Mouse (Mus musculus) kidney, adult 18-20 months (tissue): ENCODE measurements around the gene Klhl25.
A peak's percentile ranks its signal among the peaks of the same experiment; 100 is the strongest.
"Not testable (repeated sequence)": the region's sequence is repeated elsewhere in the genome, so short reads cannot be mapped to it uniquely, and the experiment has no call there.

ENCODE experiments used
- DNase-seq: peaks from one replicate; pipeline ENCODE4 v3.0.0; 2021

Klhl25 gene

GRCm38 (mm10) chr7:75846942-75847341 is 1.2 kb upstream of the Klhl25 start:
- no peak for DNase-seq

GRCm38 (mm10) chr7:75847489-75847888 is 621 bp upstream of the Klhl25 start:
- DNase-seq, result no peak

DNA sequence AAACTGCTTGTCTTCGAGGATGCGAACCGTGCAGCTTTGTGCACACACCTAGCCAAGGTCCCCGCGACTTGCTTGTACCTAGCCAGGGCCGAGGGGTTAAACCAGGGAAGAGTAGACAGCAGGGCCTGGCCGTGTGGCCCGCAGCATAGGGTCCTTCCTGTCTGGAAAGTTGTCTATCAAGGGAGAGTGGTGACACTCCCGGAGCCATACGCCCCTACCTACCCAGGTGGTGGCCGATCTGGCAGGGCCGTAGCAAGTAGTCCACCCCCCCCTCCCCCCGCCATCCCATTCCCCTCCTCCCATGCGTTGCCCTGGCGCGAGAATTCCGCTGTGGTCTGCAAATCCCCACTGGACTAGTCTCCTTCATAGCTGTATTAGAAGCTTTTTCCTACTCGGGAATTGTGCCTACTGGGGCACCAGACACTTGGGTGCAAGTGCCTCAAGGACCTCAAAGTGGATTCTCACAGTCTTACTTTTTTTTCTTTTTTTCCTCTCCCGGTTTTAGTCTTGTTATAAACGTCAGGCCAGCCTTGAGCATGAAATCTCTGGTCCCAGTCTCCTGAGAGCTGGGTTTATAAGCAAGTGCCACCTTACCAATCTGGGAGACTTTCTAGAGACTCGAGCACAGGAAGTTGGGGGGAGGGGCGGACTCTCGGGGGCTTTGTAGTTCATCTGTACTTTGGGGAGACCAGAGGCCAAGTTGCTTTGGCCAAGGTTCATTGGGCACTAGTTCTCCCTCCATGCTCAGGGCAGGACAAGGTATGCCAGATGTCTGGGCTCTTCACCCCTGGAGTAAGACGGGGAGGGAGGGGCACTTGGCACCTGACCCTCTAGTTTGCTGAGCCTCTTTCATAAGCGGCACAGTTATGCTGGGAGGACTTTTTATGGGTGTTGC is 913 bp downstream of the Klhl25 start:
- DNase-seq, result peak; percentile 61

DNA sequence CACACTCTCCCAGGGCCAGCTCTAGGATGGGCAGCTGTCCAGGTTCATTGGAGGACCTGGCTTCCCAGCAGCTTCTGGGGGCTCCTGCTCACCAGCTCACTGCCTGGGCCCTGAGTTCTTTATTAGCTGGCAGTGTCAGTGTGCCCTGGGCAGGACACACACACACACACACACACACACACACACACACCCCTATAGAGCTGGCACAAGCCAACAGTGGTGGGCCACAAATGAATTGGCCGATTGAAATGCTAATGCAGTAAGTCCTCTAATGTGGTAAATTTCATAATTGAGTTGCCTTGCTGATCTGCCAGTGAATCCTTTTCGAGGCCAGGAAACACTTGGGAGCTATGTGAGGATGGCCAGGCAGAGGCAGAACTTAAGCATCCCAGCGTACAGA is 2.3 kb downstream of the Klhl25 start:
- not testable (repeated sequence) for DNase-seq

- DNase-seq, result no peak
These were observed 3.2 kb downstream of the Klhl25 start for GRCm38 (mm10) chr7:75851290-75851689.

DNA sequence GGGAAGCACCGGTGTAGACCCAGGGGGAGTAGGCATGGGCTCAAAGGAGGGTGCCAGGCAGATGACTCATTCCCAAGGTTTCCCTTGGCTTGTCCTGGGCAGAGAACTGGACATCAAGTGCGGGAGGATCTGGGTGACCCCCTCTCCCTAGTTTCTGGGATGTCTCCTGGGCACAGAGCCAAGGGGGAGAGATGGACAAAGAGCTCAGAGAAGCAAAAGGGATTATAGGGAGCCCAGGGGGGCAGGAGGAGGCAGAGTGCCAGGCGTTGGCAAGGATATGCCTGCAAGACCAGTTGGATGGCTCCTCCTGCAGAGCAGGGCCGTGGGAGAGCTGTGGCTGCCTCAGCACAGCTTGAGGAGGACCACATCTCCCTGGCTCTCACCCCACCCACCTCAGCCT is 4.3 kb downstream of the Klhl25 start:
- DNase-seq, result peak; percentile 31

- DNase-seq, result peak; percentile 38
These were observed 5.2 kb downstream of the Klhl25 start for GRCm38 (mm10) chr7:75853171-75853830.

DNA sequence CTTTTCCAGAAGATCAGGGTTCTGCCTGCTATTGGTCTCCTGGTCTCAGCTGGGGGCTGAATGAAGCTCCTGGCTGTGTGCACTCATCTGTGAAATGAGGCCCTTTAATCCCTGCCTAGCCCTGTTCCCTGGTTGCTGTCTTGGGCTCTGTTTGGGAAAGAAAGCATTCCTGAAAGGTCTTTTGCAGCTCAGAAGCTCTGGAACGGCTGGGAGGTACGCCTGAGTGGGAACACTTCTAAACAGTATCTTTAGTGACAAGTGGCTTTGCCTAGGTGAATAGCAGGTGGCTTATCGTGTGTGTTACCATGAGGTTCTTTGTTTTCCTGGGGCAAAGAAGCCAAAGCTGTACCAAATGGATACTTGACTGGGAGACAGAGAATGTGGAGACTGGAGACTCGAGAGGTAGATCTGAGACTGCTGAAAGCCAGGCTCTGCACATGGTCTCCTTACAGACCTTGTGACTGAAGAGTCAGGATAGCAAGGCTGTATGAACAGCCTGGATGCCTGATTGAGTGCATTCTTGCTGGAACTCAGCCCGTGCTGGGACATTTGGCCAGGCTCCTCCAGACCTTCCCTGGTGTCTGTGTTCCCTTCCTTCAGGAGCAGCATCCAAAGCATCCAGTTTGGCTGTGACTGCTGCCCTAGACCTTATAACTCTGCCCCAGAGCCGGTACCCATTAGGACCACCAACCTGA is 6.3 kb downstream of the Klhl25 start:
- peak; percentile 42 for DNase-seq

DNA sequence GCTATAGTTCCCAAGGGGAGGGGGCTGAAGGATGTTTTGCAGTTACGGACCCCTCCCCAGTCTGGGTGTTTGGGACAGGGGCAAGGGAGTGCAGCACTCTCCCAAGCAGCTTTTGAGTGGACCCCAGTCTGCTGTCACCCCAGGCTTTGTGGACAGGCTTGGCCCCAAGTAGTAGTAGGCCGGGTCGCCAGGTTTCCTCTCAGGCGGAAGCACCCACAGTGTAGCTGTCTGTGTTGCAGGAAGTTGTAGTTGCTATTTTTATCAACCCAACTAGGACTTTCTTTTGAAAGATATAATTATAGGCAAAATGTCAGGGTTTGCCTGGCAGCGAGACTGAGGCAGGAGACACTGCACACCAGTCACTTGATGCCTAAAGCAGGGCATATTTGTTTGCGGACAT is 6.9 kb downstream of the Klhl25 start:
- DNase-seq, result no peak

DNA sequence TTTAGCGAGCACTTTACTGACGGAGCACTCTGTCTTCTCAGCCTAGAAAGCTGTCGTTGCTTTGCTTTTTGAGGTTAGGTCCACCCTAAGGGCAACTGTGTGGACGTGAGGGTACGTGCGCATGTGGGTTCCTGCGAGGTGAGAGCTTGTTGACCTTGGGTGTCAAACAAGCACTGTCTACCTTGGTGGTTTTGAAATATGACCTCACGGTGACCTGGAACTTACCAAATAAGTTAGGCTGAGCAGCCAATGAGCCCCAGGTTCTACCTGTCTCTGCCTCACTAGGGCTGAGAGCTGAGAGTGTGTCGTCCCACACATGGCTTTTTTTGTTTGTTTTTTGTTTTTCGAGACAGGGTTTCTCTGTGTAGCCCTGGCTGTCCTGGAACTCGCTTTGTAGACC is 8.1 kb downstream of the Klhl25 start:
- DNase-seq, result no peak

DNA sequence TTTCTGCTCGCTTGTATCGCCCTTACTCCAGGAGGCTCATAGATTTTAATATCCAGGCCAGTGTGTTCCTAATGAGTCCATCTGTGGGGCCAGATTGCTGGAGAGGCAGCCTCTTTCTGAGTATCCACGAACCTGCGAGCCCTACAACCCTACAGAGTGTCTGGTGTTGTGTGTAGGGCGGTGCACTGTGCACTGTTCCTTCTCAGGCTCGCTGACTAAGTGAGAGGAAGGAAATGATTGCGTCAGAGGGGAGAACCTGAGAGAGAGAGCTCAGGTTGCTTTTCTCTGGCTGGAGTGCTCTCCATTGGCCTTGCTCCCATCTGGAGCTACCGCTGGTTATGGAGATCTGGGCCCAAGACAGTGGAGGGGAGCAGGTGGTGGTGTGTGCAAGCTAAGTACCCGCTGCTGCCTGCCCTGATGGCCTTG is 11.7 kb downstream of the Klhl25 start:
- DNase-seq, result no peak

- not testable (repeated sequence) for DNase-seq
These were observed 13.7 kb downstream of the Klhl25 start for GRCm38 (mm10) chr7:75861638-75862426.

GRCm38 (mm10) chr7:75862427-75862781 is 14.3 kb downstream of the Klhl25 start:
- not testable (repeated sequence) for DNase-seq

DNA sequence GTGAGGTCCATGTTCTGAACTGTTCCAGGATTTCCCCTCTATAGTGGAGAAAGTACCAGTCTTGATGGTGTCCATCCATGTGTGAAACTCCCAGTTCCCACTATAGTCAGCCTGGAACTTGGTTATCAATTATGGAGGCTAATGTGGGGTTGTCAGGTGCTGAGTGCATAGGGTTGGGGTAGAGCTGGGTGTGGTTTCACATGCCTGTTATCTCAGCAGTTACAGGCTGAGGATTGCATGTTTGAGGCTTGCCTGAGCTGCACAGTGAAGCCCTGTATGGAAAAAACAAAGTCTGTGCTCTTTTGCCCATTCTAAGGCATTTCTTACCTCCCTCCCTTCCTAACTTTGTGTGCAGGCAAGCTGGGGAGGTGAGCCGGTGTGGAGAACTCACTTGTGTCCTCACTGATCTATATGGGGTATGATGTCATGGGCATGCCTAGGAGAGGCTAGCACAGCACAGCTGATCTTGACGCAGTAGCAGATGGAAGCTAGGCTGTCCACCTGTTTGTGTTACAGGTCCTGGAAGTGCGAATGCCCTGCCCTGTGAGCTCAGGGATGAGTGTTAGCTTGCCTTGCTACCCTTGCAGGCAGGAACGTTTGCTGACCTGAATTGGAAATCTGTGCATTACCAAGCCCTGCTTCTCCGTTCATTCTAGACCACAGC is 15.3 kb downstream of the Klhl25 start:
- not testable (repeated sequence) for DNase-seq

DNA sequence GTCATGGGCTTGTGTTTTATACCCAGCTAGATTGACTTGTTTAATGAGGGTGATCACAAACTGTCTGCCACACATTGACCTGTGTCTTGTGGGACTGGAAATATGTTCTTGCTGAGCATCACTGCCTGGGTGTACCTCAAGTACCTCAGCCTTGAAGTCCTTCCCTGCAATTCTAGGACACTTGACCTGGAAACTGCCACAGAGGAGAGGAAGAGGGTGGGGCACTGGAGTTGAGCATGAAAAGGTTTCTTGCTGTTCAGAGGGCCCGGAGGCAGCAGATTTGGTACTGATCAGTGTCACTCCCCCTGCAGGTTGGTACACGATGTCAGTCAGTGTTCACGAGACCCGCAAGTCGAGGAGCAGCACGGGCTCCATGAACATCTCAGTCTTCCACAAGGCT is 16.9 kb downstream of the Klhl25 start:
- no peak for DNase-seq

DNA sequence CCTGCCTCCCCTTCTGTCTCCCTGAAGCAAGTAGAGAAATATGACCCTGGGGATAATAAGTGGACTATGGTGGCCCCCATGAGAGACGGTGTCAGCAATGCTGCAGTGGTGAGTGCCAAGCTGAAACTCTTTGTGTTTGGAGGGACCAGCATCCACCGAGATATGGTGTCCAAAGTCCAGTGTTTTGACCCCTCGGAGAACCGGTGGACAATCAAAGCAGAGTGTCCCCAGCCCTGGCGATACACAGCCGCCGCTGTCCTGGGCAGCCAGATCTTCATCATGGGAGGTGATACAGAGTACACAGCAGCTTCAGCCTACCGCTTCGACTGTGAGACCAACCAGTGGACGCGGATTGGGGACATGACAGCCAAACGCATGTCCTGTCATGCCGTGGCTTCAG is 18.4 kb downstream of the Klhl25 start:
- no peak for DNase-seq

DNA sequence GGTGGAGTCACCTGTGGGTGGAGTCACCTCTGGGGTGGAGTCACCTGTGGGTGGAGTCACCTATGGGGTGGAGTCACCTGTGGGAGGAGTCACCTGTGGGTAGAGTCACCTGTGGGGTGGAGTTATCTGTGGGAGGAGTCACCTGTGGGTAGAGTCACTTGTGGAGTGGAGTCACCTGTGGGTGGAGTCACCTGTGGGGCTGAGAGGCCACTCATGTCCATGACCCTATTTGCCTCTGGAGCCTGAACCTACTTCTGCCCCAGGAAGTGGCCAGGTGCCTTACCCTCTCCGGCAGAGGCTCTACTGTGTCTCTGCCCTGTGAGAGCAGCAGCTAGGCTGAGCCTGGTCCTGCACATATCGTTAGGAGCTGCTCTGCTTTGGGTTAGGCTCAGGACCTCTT is 20.6 kb downstream of the Klhl25 start:
- no peak for DNase-seq

- DNase-seq, result no peak
These were observed 22.4 kb downstream of the Klhl25 start for GRCm38 (mm10) chr7:75870551-75870950.

DNA sequence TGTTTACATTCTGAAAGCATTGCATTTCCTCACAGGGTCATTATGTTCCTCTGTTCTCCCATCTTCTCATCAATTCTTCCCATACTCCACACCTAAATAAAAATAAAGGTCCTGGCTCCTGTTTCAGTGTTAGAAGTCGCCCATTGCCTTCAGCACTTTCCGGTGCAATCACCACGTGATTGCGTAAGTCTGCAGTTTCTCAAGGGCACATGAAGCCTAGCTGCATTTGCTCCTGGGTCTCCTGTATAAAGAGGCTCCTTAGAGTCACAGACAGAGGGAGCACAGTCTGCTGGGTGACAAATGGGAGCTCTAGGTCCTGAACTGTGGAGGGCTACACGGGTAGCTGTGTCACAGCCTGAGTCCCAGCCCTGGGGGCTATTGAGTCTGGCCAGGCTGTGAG is 24.1 kb downstream of the Klhl25 start:
- no peak for DNase-seq

- no peak for DNase-seq
These were observed 24.6 kb downstream of the Klhl25 start for GRCm38 (mm10) chr7:75872697-75873096.

DNA sequence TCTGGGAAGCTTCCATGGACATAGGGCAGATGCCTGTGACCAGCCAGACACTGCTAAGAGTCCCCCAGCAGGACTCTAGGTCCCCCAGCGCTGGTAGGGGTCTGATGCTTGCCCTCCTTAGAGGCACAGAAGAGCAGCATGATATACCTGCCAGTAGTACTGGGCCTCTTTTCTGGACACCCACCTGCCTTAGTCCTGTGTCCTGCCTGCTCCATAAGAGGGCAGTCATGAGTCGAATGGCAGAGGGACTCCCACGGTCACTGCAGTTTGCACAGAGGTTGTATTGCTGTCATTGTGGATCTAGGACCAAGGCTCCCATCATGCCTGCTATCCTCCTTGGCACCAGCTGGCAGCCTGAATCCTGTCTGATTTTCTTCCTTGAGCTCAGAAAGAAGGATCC is 25.1 kb downstream of the Klhl25 start:
- no peak for DNase-seq

DNA sequence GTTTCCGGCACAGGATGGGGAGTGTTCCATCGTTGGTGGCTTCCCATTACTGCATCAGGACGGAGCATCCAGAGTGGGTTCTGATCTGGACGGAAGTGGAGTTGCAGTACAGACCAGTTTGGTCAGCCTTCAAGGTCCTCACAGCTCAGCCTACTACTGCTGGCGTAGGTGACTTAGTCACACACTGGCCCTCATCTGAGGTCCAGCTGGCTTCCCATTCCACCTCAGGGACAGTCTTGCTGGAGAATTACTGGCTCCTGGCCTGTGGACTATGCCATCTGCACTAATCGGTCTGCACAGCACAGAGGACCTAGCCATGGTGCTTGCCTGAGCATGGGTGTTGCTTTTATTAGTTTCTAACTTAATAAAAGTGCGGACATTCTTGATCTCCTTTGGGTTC is 25.6 kb downstream of the Klhl25 start:
- DNase-seq, result no peak
